Comparison of ENCODE assay signal across 31 mouse cellular contexts in genomic region chr8:63828141-63828540, GRCm38 (mm10).
"Had no signal": no experiment of that assay in that cellular context is flagged by ENCODE, and none has a peak within 500 bp of the region (broad histone marks: within the 10 kb centered on the region; RNA-seq: fewer than 3 reads in every experiment).

No protein-coding gene starts in this region.

- H3K4me2 ChIP-seq: limb, embryonic 12.5 days; limb, embryonic 13.5 days; limb, embryonic 15.5 days; liver, embryonic 11.5 days; liver, embryonic 12.5 days; liver, embryonic 13.5 days; liver, embryonic 15.5 days; lung, embryonic 14.5 days; lung, embryonic 15.5 days; midbrain, embryonic 11.5 days; midbrain, embryonic 12.5 days; midbrain, embryonic 13.5 days; midbrain, embryonic 15.5 days had no signal

- H3K4me3 ChIP-seq: left cerebral cortex, adult 2 months; limb, embryonic 10.5 days; limb, embryonic 12.5 days; limb, embryonic 13.5 days; limb, embryonic 15.5 days; liver, embryonic 12.5 days; liver, embryonic 13.5 days; liver, embryonic 15.5 days; lung, embryonic 15.5 days; megakaryocyte, embryonic 14.5 days; midbrain, embryonic 10.5 days; midbrain, embryonic 12.5 days; midbrain, embryonic 13.5 days; midbrain, embryonic 15.5 days; myocyte had no signal

- H3K27me3 ChIP-seq: limb, embryonic 12.5 days; limb, embryonic 13.5 days; limb, embryonic 15.5 days; liver, embryonic 12.5 days; liver, embryonic 13.5 days; liver, embryonic 15.5 days; lung, embryonic 15.5 days; megakaryocyte, embryonic 14.5 days; midbrain, embryonic 12.5 days; midbrain, embryonic 13.5 days; midbrain, embryonic 15.5 days had no signal

- H3K36me3 ChIP-seq: limb, embryonic 10.5 days; limb, embryonic 12.5 days; limb, embryonic 13.5 days; limb, embryonic 15.5 days; liver, embryonic 12.5 days; liver, embryonic 13.5 days; liver, embryonic 15.5 days; lung, embryonic 15.5 days; midbrain, embryonic 10.5 days; midbrain, embryonic 12.5 days; midbrain, embryonic 13.5 days; midbrain, embryonic 15.5 days had no signal

- H3K9ac ChIP-seq: limb, embryonic 12.5 days; limb, embryonic 13.5 days; limb, embryonic 15.5 days; liver, embryonic 12.5 days; liver, embryonic 13.5 days; liver, embryonic 14.5 days; liver, embryonic 15.5 days; lung, embryonic 14.5 days; lung, embryonic 15.5 days; midbrain, embryonic 12.5 days; midbrain, embryonic 13.5 days; midbrain, embryonic 15.5 days had no signal

- DNase-seq: left cerebral cortex, postnatal 4 days; liver; liver, embryonic 13.5 days; lung, adult 18-20 months; lung, adult 2 months; lung, embryonic 14.5 days; lung, postnatal 10 days; lung, postnatal 14 days; lung, postnatal 36 days; lung, postnatal 4 days; midbrain, embryonic 14.5 days had no signal

- H3K4me1 ChIP-seq: limb, embryonic 10.5 days; limb, embryonic 12.5 days; limb, embryonic 13.5 days; limb, embryonic 15.5 days; liver, embryonic 12.5 days; liver, embryonic 13.5 days; liver, embryonic 15.5 days; lung, embryonic 15.5 days; megakaryocyte, embryonic 14.5 days; midbrain, embryonic 10.5 days; midbrain, embryonic 12.5 days; midbrain, embryonic 13.5 days; midbrain, embryonic 15.5 days had no signal

- ATAC-seq: liver, embryonic 12.5 days; lung, postnatal 0 days; midbrain, embryonic 13.5 days; midbrain, embryonic 15.5 days; midbrain, embryonic 16.5 days had no signal

- H3K9me3 ChIP-seq: limb, embryonic 10.5 days; limb, embryonic 12.5 days; limb, embryonic 13.5 days; limb, embryonic 15.5 days; liver, embryonic 12.5 days; liver, embryonic 13.5 days; liver, embryonic 15.5 days; lung, embryonic 15.5 days; megakaryocyte, embryonic 14.5 days; midbrain, embryonic 10.5 days; midbrain, embryonic 12.5 days; midbrain, embryonic 13.5 days; midbrain, embryonic 15.5 days had no signal

- H3K27ac ChIP-seq: left cerebral cortex, adult 2 months; limb, embryonic 10.5 days; limb, embryonic 12.5 days; limb, embryonic 13.5 days; limb, embryonic 15.5 days; liver, embryonic 12.5 days; liver, embryonic 13.5 days; liver, embryonic 14.5 days; liver, embryonic 15.5 days; lung, embryonic 15.5 days; macrophage; midbrain, embryonic 10.5 days; midbrain, embryonic 12.5 days; midbrain, embryonic 13.5 days; midbrain, embryonic 15.5 days had no signal
